Mouse (Mus musculus) megakaryocyte-erythroid progenitor cell, adult 5-6 weeks (primary cell): ENCODE measurements at regions not wholly inside any gene's neighbourhood (a gene's known extent, or its start where the extent isn't known, plus 50 kb on each side); places are given as distances from the start of the nearest gene placed in this dataset.
A peak's percentile ranks its signal among the peaks of the same experiment; 100 is the strongest.

ENCODE experiments used
- ATAC-seq: replicated peaks from 2 replicates; pipeline ENCODE4 v1.8.0; 2016; ENCODE audit warnings: mild to moderate bottlenecking, inconsistent platforms; ENCODE audit not compliant: severe bottlenecking, poor library complexity, low FRiP score, low TSS enrichment

- ATAC-seq: 0 out of 2 replicates have a peak, but pooled peaks have one; percentile 30
These were observed 64.7 kb upstream of the Mbnl1 start for GRCm38 (mm10) chr3:60407906-60408305.

GRCm38 (mm10) chr3:60408553-60409282 lies 63.9 kb upstream of the Mbnl1 start:
- peak; percentile 70 for ATAC-seq

GRCm38 (mm10) chr3:60409283-60409633 lies 63.4 kb upstream of the Mbnl1 start:
- no peak for ATAC-seq

GRCm38 (mm10) chr3:60411746-60412145 lies 60.9 kb upstream of the Mbnl1 start:
- no peak for ATAC-seq

GRCm38 (mm10) chr3:60412206-60412605 lies 60.4 kb upstream of the Mbnl1 start:
- ATAC-seq: no peak

GRCm38 (mm10) chr3:60413749-60414148 lies 58.9 kb upstream of the Mbnl1 start:
- peak; percentile 93 for ATAC-seq

- no peak for ATAC-seq
These were observed 55.6 kb upstream of the Mbnl1 start for GRCm38 (mm10) chr3:60417001-60417400.

- ATAC-seq: peak; percentile 80
These were observed 54.0 kb upstream of the Mbnl1 start for GRCm38 (mm10) chr3:60418652-60419051.

GRCm38 (mm10) chr3:60419216-60419615 lies 53.4 kb upstream of the Mbnl1 start:
- ATAC-seq: no peak
